Mouse (Mus musculus): ENCODE measurements around the gene Yap1. TPM values are rescaled to one million over a fixed set of nuclear protein-coding genes. Genes with fewer than 3 reads are reported as not detected.

The Yap1 gene
- polyA plus RNA-seq, 1 experiment from 2014 or later = 0.03 TPM

Other genes starting within 250 kb of the Yap1 start
- 69.1 to 94.1 TPM (median 88.5 TPM) in 3 replicates for gene Tmem123, start 240.6 kb downstream of the Yap1 start, polyA plus RNA-seq (2018)
- 10.9 to 18.8 TPM (median 13.6 TPM) in 3 replicates for gene Birc2, start 167.5 kb downstream of the Yap1 start, polyA plus RNA-seq (2018)
- gene Birc3, start 131.4 kb downstream of the Yap1 start, polyA plus RNA-seq (2018) = 21.4 to 66.0 TPM (median 37.6 TPM) in 3 replicates
- gene Cfap300, start 38.2 kb upstream of the Yap1 start, polyA plus RNA-seq (2018) = not detected in 3 replicates
- 0.04 to 0.19 TPM in 2 of 3 replicates, not detected in the other for gene Cep126, start 129.7 kb upstream of the Yap1 start, polyA plus RNA-seq (2018)

Data from macrophage (primary cell).